Mouse (Mus musculus) heart, embryonic 12.5 days (tissue): ENCODE measurements around the gene Col24a1. TPM values are rescaled to one million over a fixed set of nuclear protein-coding genes. Genes with fewer than 3 reads are reported as not detected.
"Not testable (repeated sequence)": the region's sequence is repeated elsewhere in the genome, so short reads cannot be mapped to it uniquely, and the experiment has no call there.

Source experiments
- ATAC-seq: fragments of 200-750 bp; cut with Nextera tagmentation; 2 replicates; pipeline ENCODE4 v1.8.0; 2017; ENCODE audit warnings: moderate TSS enrichment, moderate library complexity; ENCODE audit not compliant: insufficient number of reproducible peaks, low FRiP score
- H3K27ac ChIP-seq: fragments of 300-500 bp; sonication (generic); 2 replicates; pipeline ENCODE4 v1.5.1; 2016; ENCODE audit warnings: mild to moderate bottlenecking, moderate library complexity; ENCODE audit not compliant: poor library complexity, severe bottlenecking
- H3K27me3 ChIP-seq: fragments of 300-500 bp; sonication (generic); replicated peaks from 2 replicates; pipeline ENCODE4 v1.6.1; 2016; ENCODE audit warnings: mild to moderate bottlenecking, moderate library complexity
- H3K36me3 ChIP-seq: fragments of 300-500 bp; sonication (generic); 2 replicates; pipeline ENCODE4 v1.6.1; 2016; ENCODE audit warnings: mild to moderate bottlenecking, moderate library complexity
- H3K4me1 ChIP-seq: fragments of 300-500 bp; sonication (generic); replicated peaks from 2 replicates; pipeline ENCODE4 v1.6.1; 2016; ENCODE audit warnings: mild to moderate bottlenecking
- H3K4me2 ChIP-seq: fragments of 300-500 bp; sonication (generic); 2 replicates; pipeline ENCODE4 v1.6.1; 2016; ENCODE audit warnings: mild to moderate bottlenecking, moderate library complexity
- H3K4me3 ChIP-seq: fragments of 300-500 bp; sonication (generic); 2 replicates; pipeline ENCODE4 v1.5.1; 2016; ENCODE audit warnings: mild to moderate bottlenecking
- H3K9ac ChIP-seq: fragments of 300-500 bp; sonication (generic); 2 replicates; pipeline ENCODE4 v1.6.1; 2016; ENCODE audit warnings: mild to moderate bottlenecking, moderate library complexity
- H3K9me3 ChIP-seq: fragments of 300-500 bp; sonication (generic); replicated peaks from 2 replicates; pipeline ENCODE4 v1.6.1; 2016; ENCODE audit warnings: mild to moderate bottlenecking, moderate library complexity
- WGBS: fragments of 180-500 bp; shearing (Covaris S2); methylation state at CpG from one replicate; pipeline ENCODE4 v1.1.7; 2016; 5-methylcytosine and 5-hydroxymethylcytosine counted together
- polyA plus RNA-seq: library from polyadenylated mRNA; unstranded; fragments of >200 nt; fragmentation: Nextera tagmentation; extraction: Ambion mirVana; gene quantifications from 2 replicates; pipeline ENCODE4 v1.2.1, GENCODE M21; 2016

Gene Col24a1
- polyA plus RNA-seq, 1 experiment from 2014 or later, result 0.80 TPM

DNA sequence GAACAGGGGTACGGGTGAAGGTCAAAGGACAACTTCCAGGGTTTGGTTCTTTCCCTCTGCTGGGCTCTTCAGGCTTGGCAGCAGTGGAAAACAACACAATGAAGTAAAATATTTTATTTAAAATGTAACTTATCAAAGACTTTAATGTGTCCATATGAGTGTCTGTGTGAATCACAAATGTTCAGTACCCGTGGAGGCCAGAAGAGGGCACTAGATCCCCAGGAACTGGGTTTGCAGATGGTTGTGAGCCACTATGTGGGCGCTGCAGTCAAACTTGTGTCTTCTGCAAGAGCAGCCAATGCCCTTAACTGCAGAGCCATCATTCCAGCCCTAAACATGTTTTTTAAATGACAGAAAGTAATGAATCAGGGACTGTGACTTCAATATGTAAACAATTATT is 115.8 kb downstream of the Col24a1 start:
- no peak overlapping the region for H3K4me2 ChIP-seq
- no peak overlapping the region for H3K27ac ChIP-seq
- 69% methylated on average over 3 of the region's 3 CpGs for WGBS
- H3K36me3 ChIP-seq, result no peaks in the 10 kb centered on the region
- no peak overlapping the region for H3K4me3 ChIP-seq
- H3K27me3 ChIP-seq, result no peaks in the 10 kb centered on the region
- peaks cover 2% of the 10 kb centered on the region; the same call in 1 of the 2 replicates for H3K9me3 ChIP-seq
- H3K4me1 ChIP-seq, result no peaks in the 10 kb centered on the region
- no peak for ATAC-seq
- no peak overlapping the region for H3K9ac ChIP-seq

GRCm38 (mm10) chr3:145412137-145412536 is 119.9 kb downstream of the Col24a1 start:
- H3K36me3 ChIP-seq, result no peaks in the 10 kb centered on the region
- H3K4me3 ChIP-seq, result no peak overlapping the region
- H3K9me3 ChIP-seq, result peaks cover 2% of the 10 kb centered on the region; the same call in 1 of the 2 replicates
- no peaks in the 10 kb centered on the region for H3K4me1 ChIP-seq
- H3K9ac ChIP-seq, result no peak overlapping the region
- H3K27ac ChIP-seq, result no peak overlapping the region
- 29% methylated on average over 4 of the region's 4 CpGs for WGBS
- no peak for ATAC-seq
- no peaks in the 10 kb centered on the region for H3K27me3 ChIP-seq
- no peak overlapping the region for H3K4me2 ChIP-seq

GRCm38 (mm10) chr3:145414362-145414761 is 122.1 kb downstream of the Col24a1 start:
- no peak overlapping the region for H3K27ac ChIP-seq
- no peak overlapping the region for H3K4me3 ChIP-seq
- no peak overlapping the region for H3K4me2 ChIP-seq
- H3K36me3 ChIP-seq, result no peaks in the 10 kb centered on the region
- H3K27me3 ChIP-seq, result no peaks in the 10 kb centered on the region
- 78% methylated on average over 3 of the region's 3 CpGs for WGBS
- ATAC-seq, result no peak
- H3K4me1 ChIP-seq, result peaks cover 9% of the 10 kb centered on the region; the same call in 1 of the 2 replicates
- H3K9me3 ChIP-seq, result no peaks in the 10 kb centered on the region
- no peak overlapping the region for H3K9ac ChIP-seq

DNA sequence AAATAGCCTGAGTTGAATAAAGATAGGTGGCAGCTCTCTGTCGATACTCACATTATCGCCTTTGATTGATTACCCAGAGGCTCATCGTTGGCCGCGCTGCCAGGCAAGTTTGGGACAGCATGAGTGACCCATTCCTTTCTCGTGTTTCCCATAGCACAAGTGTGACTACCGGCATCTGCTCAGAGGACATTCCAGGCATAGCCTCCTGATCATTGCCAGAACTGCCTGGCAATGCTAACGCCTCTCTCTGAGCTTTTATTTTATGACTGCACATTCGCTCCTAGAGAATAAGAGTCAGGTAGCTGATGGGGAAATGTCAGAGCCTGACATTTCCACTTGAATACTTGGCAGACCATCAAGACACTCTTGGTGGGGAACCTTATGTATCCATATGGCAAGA is 125.5 kb downstream of the Col24a1 start:
- Histone ChIP-seq H3K4me3 (no peak overlapping the region), H3K36me3 (no peaks in the 10 kb centered on the region), H3K9me3 (no peaks in the 10 kb centered on the region), H3K4me1 (peaks cover 14% of the 10 kb centered on the region), H3K27ac (no peak overlapping the region), H3K9ac (no peak overlapping the region), H3K27me3 (no peaks in the 10 kb centered on the region), H3K4me2 (no peak overlapping the region)
- ATAC-seq, result no peak
- 46% methylated on average over 9 of the region's 9 CpGs for WGBS

DNA sequence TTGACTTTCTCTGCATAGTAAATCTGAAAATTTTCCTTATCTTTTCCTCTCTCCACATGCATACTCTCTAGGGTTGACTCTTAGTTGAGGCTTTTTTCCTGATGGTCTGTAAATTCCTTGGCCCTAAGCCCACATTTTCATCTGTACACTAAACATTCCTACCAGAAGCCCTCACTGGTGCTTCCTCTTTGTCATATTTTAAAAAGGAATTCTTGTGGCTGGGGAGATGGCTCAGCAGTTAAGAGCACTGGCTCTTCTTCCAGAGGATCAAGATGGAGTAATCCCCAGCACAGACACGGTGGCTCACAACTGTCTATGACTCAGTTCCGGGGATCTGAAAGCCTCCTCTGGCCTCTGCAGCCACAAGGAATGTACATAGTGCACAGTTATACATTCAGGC is 128.1 kb downstream of the Col24a1 start:
- no peak overlapping the region for H3K4me3 ChIP-seq
- no peaks in the 10 kb centered on the region for H3K36me3 ChIP-seq
- no peaks in the 10 kb centered on the region for H3K9me3 ChIP-seq
- ATAC-seq, result no peak
- no peaks in the 10 kb centered on the region for H3K27me3 ChIP-seq
- no peak overlapping the region for H3K27ac ChIP-seq
- H3K4me1 ChIP-seq, result peaks cover 14% of the 10 kb centered on the region
- H3K4me2 ChIP-seq, result no peak overlapping the region
- 62% methylated on average over 2 of the region's 2 CpGs for WGBS
- H3K9ac ChIP-seq, result no peak overlapping the region

DNA sequence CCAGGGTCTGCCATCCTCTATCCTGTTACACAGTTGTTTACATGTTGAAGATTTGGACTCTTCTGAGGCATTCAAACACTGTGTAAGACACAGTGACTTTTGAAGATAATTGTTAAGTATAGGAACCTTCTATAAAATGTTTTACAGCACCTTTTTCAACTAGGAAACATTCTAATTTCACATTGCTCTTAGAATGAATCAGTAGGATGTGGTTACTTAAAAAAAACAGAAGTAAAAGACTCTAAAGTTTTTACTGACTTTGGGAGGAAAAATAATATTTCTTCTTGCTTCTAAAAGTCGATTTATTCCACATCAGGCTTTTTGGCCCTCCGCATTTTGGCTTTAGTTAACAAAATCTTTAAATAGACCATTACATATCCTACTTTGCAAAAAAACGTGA is 129.8 kb downstream of the Col24a1 start:
- Histone ChIP-seq H3K4me1 (peaks cover 14% of the 10 kb centered on the region), H3K9ac (no peak overlapping the region), H3K27me3 (no peaks in the 10 kb centered on the region), H3K4me2 (no peak overlapping the region), H3K4me3 (no peak overlapping the region), H3K27ac (no peak overlapping the region), H3K36me3 (no peaks in the 10 kb centered on the region), H3K9me3 (no peaks in the 10 kb centered on the region)
- no peak for ATAC-seq
- 77% methylated on average over 3 of the region's 3 CpGs for WGBS

DNA sequence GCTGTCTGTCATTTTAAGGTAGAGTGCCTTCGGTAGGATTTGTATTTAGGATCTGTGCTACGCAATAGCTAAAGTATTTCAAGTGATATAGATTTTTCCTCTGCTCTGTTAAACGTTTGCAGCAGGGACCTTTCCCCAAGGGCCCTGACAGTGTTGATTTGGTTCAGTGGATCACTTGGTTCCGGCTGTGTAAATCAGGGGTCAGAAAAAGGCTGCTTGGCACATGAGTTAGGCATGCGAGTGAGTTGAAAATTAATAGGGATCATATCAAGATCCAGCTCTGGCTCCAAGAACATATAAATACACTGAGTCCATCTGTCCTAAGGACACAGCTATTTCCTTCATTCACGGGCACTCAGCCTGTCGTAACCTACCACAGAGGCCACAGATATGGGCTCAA is 146.1 kb downstream of the Col24a1 start:
- 82% methylated on average over 7 of the region's 7 CpGs for WGBS
- no peak overlapping the region for H3K27ac ChIP-seq
- H3K4me2 ChIP-seq, result no peak overlapping the region
- no peak overlapping the region for H3K9ac ChIP-seq
- H3K4me1 ChIP-seq, result no peaks in the 10 kb centered on the region
- no peak for ATAC-seq
- no peak overlapping the region for H3K4me3 ChIP-seq
- no peaks in the 10 kb centered on the region for H3K9me3 ChIP-seq
- no peaks in the 10 kb centered on the region for H3K36me3 ChIP-seq
- H3K27me3 ChIP-seq, result no peaks in the 10 kb centered on the region; the same call in 1 of the 2 replicates

DNA sequence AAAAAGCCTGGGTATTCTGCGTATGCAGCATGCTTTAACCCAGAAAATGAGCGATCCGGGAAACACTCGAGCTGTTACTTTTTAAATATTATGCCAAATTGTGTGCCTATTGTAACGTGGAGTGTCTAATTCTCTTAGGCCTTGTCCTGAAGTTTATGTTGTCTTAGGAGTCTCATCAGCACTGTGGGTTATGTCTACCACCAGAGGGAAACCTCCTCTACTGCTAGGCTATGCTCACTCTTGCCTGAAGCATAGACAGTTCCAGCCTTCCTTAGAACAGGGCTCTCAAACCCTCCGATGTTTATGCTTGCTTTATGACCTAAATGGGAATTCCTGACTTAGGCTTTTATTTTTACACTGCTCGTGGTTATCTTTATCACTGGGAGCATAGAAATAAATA is 146.8 kb downstream of the Col24a1 start:
- WGBS, result 79% methylated on average over 7 of the region's 7 CpGs

GRCm38 (mm10) chr3:145440993-145441392 is 148.7 kb downstream of the Col24a1 start:
- no peak overlapping the region for H3K9ac ChIP-seq
- H3K4me1 ChIP-seq, result no peaks in the 10 kb centered on the region
- H3K4me2 ChIP-seq, result no peak overlapping the region
- no peak overlapping the region for H3K4me3 ChIP-seq
- H3K9me3 ChIP-seq, result 0 out of 2 replicates have a peak, but pooled peaks cover 2% of the 10 kb centered on the region
- H3K36me3 ChIP-seq, result no peaks in the 10 kb centered on the region
- WGBS, result 66% methylated on average over 1 of the region's 1 CpGs
- H3K27me3 ChIP-seq, result no peaks in the 10 kb centered on the region; the same call in 1 of the 2 replicates
- no peak overlapping the region for H3K27ac ChIP-seq
- no peak for ATAC-seq

More for the DNA sequence above, 146.8 kb downstream of the Col24a1 start:
- Histone ChIP-seq H3K9me3 (no peaks in the 10 kb centered on the region), H3K9ac (no peak overlapping the region), H3K4me2 (no peak overlapping the region), H3K4me1 (no peaks in the 10 kb centered on the region), H3K27ac (no peak overlapping the region), H3K36me3 (no peaks in the 10 kb centered on the region), H3K4me3 (no peak overlapping the region), H3K27me3 (no peaks in the 10 kb centered on the region; the same call in 1 of the 2 replicates)
- ATAC-seq, result no peak

- no peak for ATAC-seq
- Histone ChIP-seq H3K4me1 (no peaks in the 10 kb centered on the region), H3K4me3 (no peak overlapping the region), H3K9ac (no peak overlapping the region), H3K36me3 (no peaks in the 10 kb centered on the region), H3K27ac (no peak overlapping the region), H3K4me2 (no peak overlapping the region), H3K27me3 (no peaks in the 10 kb centered on the region), H3K9me3 (0 out of 2 replicates have a peak, but pooled peaks cover 2% of the 10 kb centered on the region)
- WGBS, result 72% methylated on average over 1 of the region's 1 CpGs
Observed at GRCm38 (mm10) chr3:145442268-145442667, 150.0 kb downstream of the Col24a1 start.

GRCm38 (mm10) chr3:145443167-145443566 is 150.9 kb downstream of the Col24a1 start:
- H3K4me1 ChIP-seq, H3K36me3 ChIP-seq, H3K9me3 ChIP-seq, H3K4me2 ChIP-seq, ATAC-seq, H3K27me3 ChIP-seq, H3K9ac ChIP-seq, H3K4me3 ChIP-seq, H3K27ac ChIP-seq: not testable (repeated sequence)
- 66% methylated on average over 6 of the region's 6 CpGs for WGBS

DNA sequence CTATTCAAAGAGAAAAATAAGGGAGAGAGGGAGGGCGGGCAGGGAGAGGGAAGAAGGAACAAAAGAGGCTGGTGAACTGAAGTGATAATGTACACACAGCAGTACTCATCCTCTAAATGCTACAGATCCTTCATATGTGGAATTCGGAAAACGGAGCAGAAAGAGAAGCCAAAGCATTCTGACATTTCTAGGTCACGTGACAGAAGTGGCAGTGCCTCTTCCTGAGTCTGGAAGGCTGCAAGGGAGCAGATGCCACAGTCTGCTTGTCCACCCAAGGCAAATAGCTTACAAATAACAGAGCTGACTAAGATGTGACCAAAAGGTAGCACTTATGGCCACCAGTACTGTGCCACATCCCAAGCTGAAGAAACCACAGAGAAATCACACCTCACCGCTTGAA is 164.8 kb downstream of the Col24a1 start:
- H3K4me1 ChIP-seq, result peaks cover 7% of the 10 kb centered on the region; the same call in 1 of the 2 replicates
- H3K9ac ChIP-seq, result no peak overlapping the region

More for the DNA sequence above, 164.8 kb downstream of the Col24a1 start:
- no peak overlapping the region for H3K4me2 ChIP-seq
- no peak for ATAC-seq
- peaks cover 50% of the 10 kb centered on the region for H3K27me3 ChIP-seq
- 62% methylated on average over 5 of the region's 5 CpGs for WGBS
- H3K27ac ChIP-seq, result no peak overlapping the region
- no peaks in the 10 kb centered on the region for H3K36me3 ChIP-seq
- no peaks in the 10 kb centered on the region for H3K9me3 ChIP-seq
- no peak overlapping the region for H3K4me3 ChIP-seq
